Mouse (Mus musculus): ENCODE data around the gene Nedd4. TPM values are rescaled to one million over a fixed set of nuclear protein-coding genes. Genes with fewer than 3 reads are reported as not detected.

Gene Nedd4
- 377 and 437 TPM in 2 replicates for polyA plus RNA-seq (2015; fragmentation: Nextera tagmentation; extraction: Ambion mirVana)

GRCm38 (mm10) chr9:72661895-72662661 is at the start of gene Nedd4:
Gene Nedd4, plus strand, starts transcription at chr9:72662346.
- H3K9me3 ChIP-seq (replicated peaks; ENCODE audit: low read length) = no peaks in the 10 kb centered on the region
- H3K4me2 ChIP-seq (ENCODE audit: low read length) = peak within 1 kb of the TSS; percentile 79
- peak within 1 kb of the TSS; percentile 98 for H3K4me3 ChIP-seq (replicated peaks; ENCODE audit: low read depth, low read length)
- H3K27ac ChIP-seq = peak within 1 kb of the TSS; percentile 100
- H3K36me3 ChIP-seq (ENCODE audit: insufficient read depth, low read length) = peaks cover 5% of the 10 kb centered on the region; the same call in 1 of the 2 replicates
- H3K27me3 ChIP-seq (ENCODE audit: insufficient read depth, low read length) = no peaks in the 10 kb centered on the region
- peak within 1 kb of the TSS; percentile 100 for H3K9ac ChIP-seq (ENCODE audit: low read depth, low read length)
- H3K4me1 ChIP-seq (replicated peaks; ENCODE audit: insufficient read depth, low read length) = peaks cover 16% of the 10 kb centered on the region
- peak; percentile 25; the same call in 1 of the 2 replicates for TF ChIP-seq CTCF (IDR thresholded peaks at IDR 0.05; ENCODE audit: low read depth)
- DNase-seq (ENCODE audit: low spot score) = peak; percentile 95
- ATAC-seq (replicated peaks; ENCODE audit: low FRiP score, low read depth) = peak; percentile 90
- WGBS = under 1% methylated on average over 61 of the region's 83 CpGs

GRCm38 (mm10) chr9:72613884-72614283 is 48.3 kb upstream of the Nedd4 start:
- Histone ChIP-seq H3K9ac (ENCODE audit: low read depth, low read length) (no peak overlapping the region), H3K27me3 (ENCODE audit: insufficient read depth, low read length) (no peaks in the 10 kb centered on the region), H3K4me2 (ENCODE audit: low read length) (no peak overlapping the region), H3K9me3 (replicated peaks; ENCODE audit: low read length) (no peaks in the 10 kb centered on the region), H3K27ac (no peak overlapping the region), H3K36me3 (ENCODE audit: insufficient read depth, low read length) (peaks cover 23% of the 10 kb centered on the region), H3K4me1 (replicated peaks; ENCODE audit: insufficient read depth, low read length) (no peaks in the 10 kb centered on the region), H3K4me3 (replicated peaks; ENCODE audit: low read depth, low read length) (no peak overlapping the region)
- 86% methylated on average over 2 of the region's 2 CpGs for WGBS
- no peak for ATAC-seq (replicated peaks; ENCODE audit: low FRiP score, low read depth)
- no peak for TF ChIP-seq CTCF (IDR thresholded peaks at IDR 0.05; ENCODE audit: low read depth)
- no peak for DNase-seq (ENCODE audit: low spot score)

- H3K27ac ChIP-seq = no peak overlapping the region
Observed at GRCm38 (mm10) chr9:72614786-72615480, 47.2 kb upstream of the Nedd4 start.

GRCm38 (mm10) chr9:72618037-72618436 is 44.1 kb upstream of the Nedd4 start:
- no peaks in the 10 kb centered on the region for H3K4me1 ChIP-seq (replicated peaks; ENCODE audit: insufficient read depth, low read length)
- peaks cover 26% of the 10 kb centered on the region for H3K36me3 ChIP-seq (ENCODE audit: insufficient read depth, low read length)
- TF ChIP-seq CTCF (IDR thresholded peaks at IDR 0.05; ENCODE audit: low read depth) = no peak
- no peak overlapping the region for H3K9ac ChIP-seq (ENCODE audit: low read depth, low read length)
- DNase-seq (ENCODE audit: low spot score) (no peak), ATAC-seq (replicated peaks; ENCODE audit: low FRiP score, low read depth) (no peak)
- H3K4me3 ChIP-seq (replicated peaks; ENCODE audit: low read depth, low read length) = no peak overlapping the region
- H3K27me3 ChIP-seq (ENCODE audit: insufficient read depth, low read length) = no peaks in the 10 kb centered on the region
- no peaks in the 10 kb centered on the region for H3K9me3 ChIP-seq (replicated peaks; ENCODE audit: low read length)
- H3K4me2 ChIP-seq (ENCODE audit: low read length) = no peak overlapping the region
- no peak overlapping the region for H3K27ac ChIP-seq
- 92% methylated on average over 3 of the region's 3 CpGs for WGBS

More at GRCm38 (mm10) chr9:72614786-72615480, 47.2 kb upstream of the Nedd4 start:
- Histone ChIP-seq H3K27me3 (ENCODE audit: insufficient read depth, low read length) (no peaks in the 10 kb centered on the region), H3K4me1 (replicated peaks; ENCODE audit: insufficient read depth, low read length) (no peaks in the 10 kb centered on the region), H3K4me3 (replicated peaks; ENCODE audit: low read depth, low read length) (no peak overlapping the region), H3K36me3 (ENCODE audit: insufficient read depth, low read length) (peaks cover 29% of the 10 kb centered on the region), H3K9me3 (replicated peaks; ENCODE audit: low read length) (no peaks in the 10 kb centered on the region), H3K9ac (ENCODE audit: low read depth, low read length) (no peak overlapping the region), H3K4me2 (ENCODE audit: low read length) (no peak overlapping the region)
- TF ChIP-seq CTCF (IDR thresholded peaks at IDR 0.05; ENCODE audit: low read depth) = peak; percentile 72
- 86% methylated on average over 6 of the region's 6 CpGs for WGBS
- ATAC-seq (replicated peaks; ENCODE audit: low FRiP score, low read depth) (no peak), DNase-seq (ENCODE audit: low spot score) (peak; percentile 71)

GRCm38 (mm10) chr9:72623605-72624004 is 38.5 kb upstream of the Nedd4 start:
- ATAC-seq (replicated peaks; ENCODE audit: low FRiP score, low read depth) (no peak), DNase-seq (ENCODE audit: low spot score) (no peak)
- Histone ChIP-seq H3K4me3 (replicated peaks; ENCODE audit: low read depth, low read length) (no peak overlapping the region), H3K4me1 (replicated peaks; ENCODE audit: insufficient read depth, low read length) (peaks cover 5% of the 10 kb centered on the region; the same call in 1 of the 2 replicates), H3K4me2 (ENCODE audit: low read length) (no peak overlapping the region), H3K9me3 (replicated peaks; ENCODE audit: low read length) (no peaks in the 10 kb centered on the region), H3K9ac (ENCODE audit: low read depth, low read length) (no peak overlapping the region), H3K27me3 (ENCODE audit: insufficient read depth, low read length) (no peaks in the 10 kb centered on the region), H3K36me3 (ENCODE audit: insufficient read depth, low read length) (peaks cover 8% of the 10 kb centered on the region; the same call in 1 of the 2 replicates), H3K27ac (no peak overlapping the region)
- TF ChIP-seq CTCF (IDR thresholded peaks at IDR 0.05; ENCODE audit: low read depth) = no peak
- WGBS = 76% methylated on average over 1 of the region's 1 CpGs

DNA sequence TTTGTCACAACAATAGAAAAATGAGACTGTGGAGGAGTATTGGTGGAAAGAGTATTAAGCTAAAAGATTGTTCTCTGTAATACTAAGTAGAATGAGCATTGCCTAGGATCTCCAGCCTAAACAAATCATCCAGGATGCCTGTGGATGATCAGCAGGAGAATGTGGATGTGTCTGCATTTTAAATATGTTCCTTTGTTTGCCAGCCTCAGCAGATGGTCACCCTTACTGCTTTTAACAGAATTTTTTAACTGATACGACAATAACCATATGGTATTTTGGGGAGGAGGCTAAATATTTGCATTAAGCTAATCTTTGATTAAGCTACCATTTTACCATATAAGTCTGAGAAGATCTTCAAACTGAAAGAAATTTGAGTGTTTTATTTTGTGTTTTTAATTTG is 34.5 kb upstream of the Nedd4 start:
- no peak for TF ChIP-seq CTCF (IDR thresholded peaks at IDR 0.05; ENCODE audit: low read depth)
- H3K9me3 ChIP-seq (replicated peaks; ENCODE audit: low read length) = no peaks in the 10 kb centered on the region

More for the DNA sequence above, 34.5 kb upstream of the Nedd4 start:
- WGBS = 65% methylated on average over 1 of the region's 1 CpGs
- no peak overlapping the region for H3K4me3 ChIP-seq (replicated peaks; ENCODE audit: low read depth, low read length)
- DNase-seq (ENCODE audit: low spot score) = no peak
- ATAC-seq (replicated peaks; ENCODE audit: low FRiP score, low read depth) = no peak
- H3K9ac ChIP-seq (ENCODE audit: low read depth, low read length) = no peak overlapping the region
- no peak overlapping the region for H3K4me2 ChIP-seq (ENCODE audit: low read length)
- peaks cover 8% of the 10 kb centered on the region; the same call in 1 of the 2 replicates for H3K4me1 ChIP-seq (replicated peaks; ENCODE audit: insufficient read depth, low read length)
- no peak overlapping the region for H3K27ac ChIP-seq
- no peaks in the 10 kb centered on the region for H3K36me3 ChIP-seq (ENCODE audit: insufficient read depth, low read length)
- H3K27me3 ChIP-seq (ENCODE audit: insufficient read depth, low read length) = no peaks in the 10 kb centered on the region
